Mouse (Mus musculus): ENCODE data around the gene Jade1. TPM values are rescaled to one million over a fixed set of nuclear protein-coding genes. Genes with fewer than 3 reads are reported as not detected.

The Jade1 gene
- polyA plus RNA-seq, 1 experiment from 2014 or later: 10.3 TPM

DNA sequence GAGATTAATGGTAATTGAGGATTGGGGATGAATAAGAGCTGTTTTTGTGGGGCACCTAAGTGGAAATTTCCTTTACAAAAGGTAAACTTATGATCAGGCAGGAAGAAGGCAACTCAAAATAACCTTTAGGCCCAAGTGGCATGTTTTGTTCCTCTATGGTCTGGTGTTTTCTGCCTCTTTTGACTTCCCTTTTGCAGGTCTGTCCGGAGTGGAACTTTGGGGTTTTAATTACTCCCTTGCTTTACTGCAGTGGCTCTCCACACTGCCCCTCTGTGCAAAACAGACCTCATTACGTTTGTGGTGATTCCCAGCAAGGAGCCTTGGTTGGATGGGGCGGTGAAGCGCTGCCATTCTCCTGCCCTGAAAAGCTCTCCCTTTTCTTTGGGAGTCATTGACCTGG, 24.3 kb downstream of the Jade1 start:
- H3K27me3 ChIP-seq (ENCODE audit: insufficient read depth, low read length): no peaks in the 10 kb centered on the region
- 0 out of 2 replicates have a peak, but pooled peaks have one; percentile 10 for TF ChIP-seq CTCF (IDR thresholded peaks at IDR 0.05; ENCODE audit: low read depth)
- H3K9ac ChIP-seq: no peak overlapping the region
- DNase-seq: no peak
- H3K9me3 ChIP-seq (ENCODE audit: low read depth, low read length): no peaks in the 10 kb centered on the region
- H3K4me3 ChIP-seq (ENCODE audit: low read depth, low read length): no peak overlapping the region
- H3K27ac ChIP-seq (ENCODE audit: low read depth): no peak overlapping the region
- no peak for ATAC-seq (ENCODE audit: insufficient read depth)
- no peaks in the 10 kb centered on the region for H3K36me3 ChIP-seq (ENCODE audit: insufficient read depth)
- no peak overlapping the region for H3K4me2 ChIP-seq
- H3K4me1 ChIP-seq (ENCODE audit: insufficient read depth): peaks cover 6% of the 10 kb centered on the region; the same call in 1 of the 2 replicates
- WGBS: 72% methylated on average over 4 of the region's 4 CpGs

DNA sequence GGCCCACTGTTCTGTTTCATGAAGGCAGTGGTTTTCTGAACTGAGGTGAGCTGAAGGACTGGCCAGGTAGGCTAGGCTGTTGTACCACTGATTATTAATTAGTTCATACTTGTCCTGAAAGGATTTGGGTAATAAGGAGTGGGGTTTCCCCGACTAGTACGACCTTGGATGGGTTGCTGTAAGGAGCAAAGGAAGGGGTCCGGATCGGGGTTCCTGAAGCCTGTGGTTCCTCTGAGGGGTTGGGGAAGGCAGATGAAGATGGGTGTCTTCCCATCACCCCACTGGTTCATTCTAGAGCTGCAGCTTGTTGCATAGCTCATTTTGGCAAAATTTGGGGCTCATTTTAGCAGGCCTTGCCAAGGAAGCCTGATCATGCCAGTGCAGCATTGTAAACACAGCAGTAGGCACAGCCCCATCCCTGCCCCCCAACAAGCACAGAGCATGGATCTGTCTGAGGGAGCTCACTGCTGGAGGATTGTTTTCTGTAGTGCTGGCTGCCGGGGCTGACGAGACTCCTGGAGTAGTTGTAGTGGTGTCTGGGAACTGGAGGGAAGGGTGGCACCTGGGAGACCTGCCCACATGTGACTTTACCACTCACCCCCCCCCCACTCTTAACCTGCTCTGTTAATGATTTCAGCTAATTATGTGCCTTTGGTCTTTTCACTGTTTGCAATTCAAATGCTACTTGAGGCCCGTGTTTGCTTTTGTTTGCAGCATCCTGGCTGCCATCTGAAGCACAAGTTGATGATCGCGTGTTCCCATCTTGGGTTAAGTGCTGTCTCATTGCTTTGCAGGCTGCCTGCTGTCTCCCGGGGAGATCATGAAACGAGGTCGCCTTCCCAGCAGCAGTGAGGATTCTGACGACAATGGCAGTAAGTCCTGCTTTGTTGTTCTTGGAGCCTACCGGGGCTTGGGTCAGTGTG, 25.1 kb downstream of the Jade1 start:
- H3K9ac ChIP-seq: no peak overlapping the region

GRCm38 (mm10) chr3:41581436-41581835, 25.9 kb downstream of the Jade1 start:
- H3K4me1 ChIP-seq (ENCODE audit: insufficient read depth): peaks cover 6% of the 10 kb centered on the region; the same call in 1 of the 2 replicates
- 49% methylated on average over 8 of the region's 8 CpGs for WGBS
- no peak overlapping the region for H3K4me2 ChIP-seq
- DNase-seq: no peak
- no peaks in the 10 kb centered on the region for H3K9me3 ChIP-seq (ENCODE audit: low read depth, low read length)
- H3K27ac ChIP-seq (ENCODE audit: low read depth): no peak overlapping the region
- ATAC-seq (ENCODE audit: insufficient read depth): no peak
- H3K36me3 ChIP-seq (ENCODE audit: insufficient read depth): no peaks in the 10 kb centered on the region
- TF ChIP-seq CTCF (IDR thresholded peaks at IDR 0.05; ENCODE audit: low read depth): no peak
- no peaks in the 10 kb centered on the region for H3K27me3 ChIP-seq (ENCODE audit: insufficient read depth, low read length)
- H3K4me3 ChIP-seq (ENCODE audit: low read depth, low read length): no peak overlapping the region
- no peak overlapping the region for H3K9ac ChIP-seq

More for the DNA sequence above, 25.1 kb downstream of the Jade1 start:
- WGBS: 61% methylated on average over 14 of the region's 14 CpGs
- Histone ChIP-seq H3K27ac (ENCODE audit: low read depth) (no peak overlapping the region), H3K4me3 (ENCODE audit: low read depth, low read length) (no peak overlapping the region), H3K4me2 (no peak overlapping the region), H3K4me1 (ENCODE audit: insufficient read depth) (peaks cover 6% of the 10 kb centered on the region; the same call in 1 of the 2 replicates), H3K27me3 (ENCODE audit: insufficient read depth, low read length) (no peaks in the 10 kb centered on the region), H3K36me3 (ENCODE audit: insufficient read depth) (no peaks in the 10 kb centered on the region), H3K9me3 (ENCODE audit: low read depth, low read length) (no peaks in the 10 kb centered on the region)
- no peak for TF ChIP-seq CTCF (IDR thresholded peaks at IDR 0.05; ENCODE audit: low read depth)
- no peak for DNase-seq
- ATAC-seq (ENCODE audit: insufficient read depth): no peak

- no peak for TF ChIP-seq CTCF (IDR thresholded peaks at IDR 0.05; ENCODE audit: low read depth)
- ATAC-seq (ENCODE audit: insufficient read depth): no peak
These were observed 26.7 kb downstream of the Jade1 start for GRCm38 (mm10) chr3:41582256-41582655.

GRCm38 (mm10) chr3:41583092-41583491, 27.6 kb downstream of the Jade1 start:
- Histone ChIP-seq H3K27me3 (ENCODE audit: insufficient read depth, low read length) (no peaks in the 10 kb centered on the region), H3K9ac (no peak overlapping the region), H3K9me3 (ENCODE audit: low read depth, low read length) (no peaks in the 10 kb centered on the region), H3K4me1 (ENCODE audit: insufficient read depth) (peaks cover 6% of the 10 kb centered on the region; the same call in 1 of the 2 replicates), H3K4me2 (no peak overlapping the region), H3K36me3 (ENCODE audit: insufficient read depth) (no peaks in the 10 kb centered on the region), H3K27ac (ENCODE audit: low read depth) (no peak overlapping the region), H3K4me3 (ENCODE audit: low read depth, low read length) (no peak overlapping the region)
- 90% methylated on average over 14 of the region's 14 CpGs for WGBS
- no peak for TF ChIP-seq CTCF (IDR thresholded peaks at IDR 0.05; ENCODE audit: low read depth)
- no peak for ATAC-seq (ENCODE audit: insufficient read depth)
- DNase-seq: no peak

More at GRCm38 (mm10) chr3:41582256-41582655, 26.7 kb downstream of the Jade1 start:
- Histone ChIP-seq H3K9ac (no peak overlapping the region), H3K27ac (ENCODE audit: low read depth) (no peak overlapping the region), H3K4me3 (ENCODE audit: low read depth, low read length) (no peak overlapping the region), H3K27me3 (ENCODE audit: insufficient read depth, low read length) (no peaks in the 10 kb centered on the region), H3K36me3 (ENCODE audit: insufficient read depth) (no peaks in the 10 kb centered on the region), H3K9me3 (ENCODE audit: low read depth, low read length) (no peaks in the 10 kb centered on the region), H3K4me1 (ENCODE audit: insufficient read depth) (peaks cover 6% of the 10 kb centered on the region; the same call in 1 of the 2 replicates), H3K4me2 (no peak overlapping the region)
- no peak for DNase-seq
- 71% methylated on average over 7 of the region's 7 CpGs for WGBS

DNA sequence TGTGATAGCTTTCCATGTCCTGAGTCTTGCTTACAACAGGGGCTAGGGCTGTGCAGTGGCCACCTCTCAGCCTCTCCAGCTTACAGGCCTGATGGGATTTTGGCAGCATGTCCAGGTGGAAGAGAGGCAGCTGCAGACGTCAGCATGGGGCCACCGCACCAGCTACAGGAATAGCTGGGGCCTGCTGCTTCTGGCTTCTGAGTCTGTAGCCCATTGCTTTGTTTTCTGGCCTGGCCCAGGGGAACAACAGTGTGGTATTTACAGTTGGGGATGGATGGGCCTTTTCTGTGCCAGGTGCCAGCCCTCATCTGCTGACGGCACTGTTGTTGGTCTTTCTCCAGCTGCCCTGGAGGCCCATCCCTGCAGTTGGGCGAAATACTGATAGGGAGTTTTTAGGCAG, 28.1 kb downstream of the Jade1 start:
- no peak overlapping the region for H3K4me3 ChIP-seq (ENCODE audit: low read depth, low read length)
- H3K27ac ChIP-seq (ENCODE audit: low read depth): no peak overlapping the region
- no peaks in the 10 kb centered on the region for H3K36me3 ChIP-seq (ENCODE audit: insufficient read depth)
- H3K27me3 ChIP-seq (ENCODE audit: insufficient read depth, low read length): no peaks in the 10 kb centered on the region
- H3K9me3 ChIP-seq (ENCODE audit: low read depth, low read length): no peaks in the 10 kb centered on the region
- H3K9ac ChIP-seq: no peak overlapping the region
- TF ChIP-seq CTCF (IDR thresholded peaks at IDR 0.05; ENCODE audit: low read depth): no peak
- ATAC-seq (ENCODE audit: insufficient read depth) (no peak), DNase-seq (no peak)
- WGBS: 81% methylated on average over 4 of the region's 4 CpGs
- no peak overlapping the region for H3K4me2 ChIP-seq
- peaks cover 6% of the 10 kb centered on the region; the same call in 1 of the 2 replicates for H3K4me1 ChIP-seq (ENCODE audit: insufficient read depth)

DNA sequence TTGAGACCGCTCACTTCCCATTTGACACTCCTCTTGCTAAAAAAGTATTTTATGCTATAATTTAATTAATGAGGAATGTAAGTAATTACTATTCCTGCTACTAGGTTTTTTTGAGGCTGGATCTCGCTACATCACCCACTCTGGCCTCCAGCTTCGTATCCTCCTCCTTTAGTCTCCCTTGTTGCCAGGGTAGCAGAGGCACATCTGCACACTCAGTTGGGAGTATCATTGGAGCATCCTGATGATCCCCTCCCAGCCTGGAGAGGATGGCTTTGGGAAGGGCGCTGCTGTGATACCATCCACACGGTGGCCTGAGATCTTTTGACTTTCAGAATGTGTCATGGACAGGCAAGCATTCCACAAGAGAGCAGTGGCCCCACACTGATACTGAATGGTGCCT, 30.0 kb downstream of the Jade1 start:
- TF ChIP-seq CTCF (IDR thresholded peaks at IDR 0.05; ENCODE audit: low read depth): no peak
- H3K4me3 ChIP-seq (ENCODE audit: low read depth, low read length): no peak overlapping the region
- H3K4me1 ChIP-seq (ENCODE audit: insufficient read depth): peaks cover 4% of the 10 kb centered on the region; the same call in 1 of the 2 replicates
- H3K4me2 ChIP-seq: no peak overlapping the region
- H3K27me3 ChIP-seq (ENCODE audit: insufficient read depth, low read length): no peaks in the 10 kb centered on the region
- DNase-seq: no peak
- no peaks in the 10 kb centered on the region for H3K9me3 ChIP-seq (ENCODE audit: low read depth, low read length)
- no peak overlapping the region for H3K9ac ChIP-seq
- ATAC-seq (ENCODE audit: insufficient read depth): no peak
- 80% methylated on average over 5 of the region's 5 CpGs for WGBS
- no peak overlapping the region for H3K27ac ChIP-seq (ENCODE audit: low read depth)
- no peaks in the 10 kb centered on the region; the same call in 1 of the 2 replicates for H3K36me3 ChIP-seq (ENCODE audit: insufficient read depth)

All from lung, embryonic 14.5 days (tissue).